Mouse (Mus musculus) spleen, postnatal 4 days (tissue): Measurements from ENCODE around the gene Prlr.

Source experiments
- DNase-seq, 2 experiments: peaks; one replicate each; pipeline ENCODE4 v3.0.0; 2022; ENCODE audit warnings: low spot score in 2 of 2

Gene Prlr

GRCm38 (mm10) chr15:10235977-10236376 is 58.9 kb downstream of the Prlr start:
- DNase-seq, result no peak

DNA sequence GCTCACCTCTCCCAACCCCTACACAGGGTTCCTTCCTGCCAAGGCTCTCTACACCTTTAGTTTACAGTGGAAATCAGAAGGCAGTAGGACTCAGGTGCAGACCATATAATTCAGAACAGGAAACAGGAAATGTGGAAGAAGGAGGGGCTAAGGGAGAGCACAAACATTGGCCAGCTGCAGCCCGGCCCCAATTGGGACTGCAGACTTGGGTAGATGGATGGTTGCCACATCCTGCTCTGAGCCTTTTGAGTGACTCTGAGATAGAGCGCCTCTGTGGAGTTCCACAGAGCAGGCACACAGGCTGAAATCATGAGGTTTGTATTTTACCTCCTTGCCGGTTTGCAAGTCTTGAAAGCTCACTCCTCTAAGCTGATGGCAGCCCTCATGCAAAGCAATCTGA is 59.8 kb downstream of the Prlr start:
- no peak for DNase-seq

- no peak for DNase-seq
Measured at GRCm38 (mm10) chr15:10238454-10238853, 61.4 kb downstream of the Prlr start.

DNA sequence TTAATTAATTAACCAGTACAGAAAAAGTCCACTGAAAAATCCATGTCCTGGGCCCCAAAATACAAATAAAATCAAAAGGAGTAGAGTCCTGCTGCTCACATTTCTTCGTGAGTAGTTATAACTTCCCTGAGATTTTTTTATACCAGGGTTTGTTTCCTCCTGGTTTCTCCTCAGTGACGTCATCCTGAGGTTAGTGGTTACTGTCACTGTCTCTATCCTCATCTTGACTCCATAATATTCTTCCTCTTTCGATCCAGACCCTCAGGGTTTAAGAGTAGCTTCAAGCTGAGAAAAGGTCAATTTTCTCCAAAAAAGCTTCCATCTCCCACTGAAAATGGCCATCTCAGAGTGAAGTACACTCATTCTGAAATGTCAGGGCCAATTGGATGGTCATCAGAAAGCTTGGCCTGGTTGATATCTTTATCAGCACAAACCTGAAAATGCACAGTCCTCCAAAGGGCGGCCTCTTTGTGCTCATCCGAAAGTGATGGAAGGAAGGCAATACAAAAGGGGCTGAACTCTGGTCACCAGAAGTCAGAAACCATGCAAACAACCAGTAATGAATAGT is 63.3 kb downstream of the Prlr start:
- DNase-seq, result no peak

- DNase-seq, result no peak
Measured at GRCm38 (mm10) chr15:10242250-10242649, 65.2 kb downstream of the Prlr start.

DNA sequence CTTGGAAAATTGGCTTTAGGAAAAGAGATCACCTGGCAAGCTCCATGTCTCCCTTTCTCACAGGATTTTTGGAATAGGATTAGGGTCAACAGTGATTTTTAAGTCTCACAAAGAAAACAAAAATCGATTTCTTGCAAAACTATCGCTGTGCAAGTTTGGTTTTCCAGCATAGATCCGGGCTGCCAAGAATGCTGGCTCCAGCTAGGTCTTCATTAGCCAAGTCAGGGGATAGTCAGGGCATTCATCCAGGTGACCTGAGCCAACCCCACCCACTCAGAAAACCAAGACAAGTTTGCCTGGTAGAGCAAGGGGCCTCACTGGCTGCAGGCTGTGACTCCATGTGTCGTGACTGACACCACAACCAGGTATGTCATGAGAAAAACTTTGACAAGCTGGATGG is 72.2 kb downstream of the Prlr start:
- DNase-seq, result no peak

- DNase-seq, result no peak
Measured at GRCm38 (mm10) chr15:10250784-10251183, 73.7 kb downstream of the Prlr start.

DNA sequence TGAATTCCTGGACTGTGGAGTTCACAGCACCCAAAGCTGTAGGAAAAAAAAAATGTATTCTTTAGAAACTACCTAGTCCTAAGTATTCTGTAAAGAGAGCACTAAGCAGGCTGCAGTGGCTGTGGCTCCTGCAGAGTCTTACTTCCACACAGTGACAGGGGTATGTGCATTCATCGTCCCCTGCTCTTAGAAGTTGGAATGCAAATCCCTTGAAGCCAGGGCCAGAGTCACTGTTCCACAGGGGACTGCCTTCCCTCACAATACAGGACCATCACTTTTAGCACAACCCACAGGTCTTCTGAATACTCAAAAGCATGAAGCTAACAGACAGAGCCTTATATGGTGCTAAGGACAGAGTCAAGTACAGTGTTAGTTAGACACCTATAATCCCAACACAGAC is 75.5 kb downstream of the Prlr start:
- no peak for DNase-seq

DNA sequence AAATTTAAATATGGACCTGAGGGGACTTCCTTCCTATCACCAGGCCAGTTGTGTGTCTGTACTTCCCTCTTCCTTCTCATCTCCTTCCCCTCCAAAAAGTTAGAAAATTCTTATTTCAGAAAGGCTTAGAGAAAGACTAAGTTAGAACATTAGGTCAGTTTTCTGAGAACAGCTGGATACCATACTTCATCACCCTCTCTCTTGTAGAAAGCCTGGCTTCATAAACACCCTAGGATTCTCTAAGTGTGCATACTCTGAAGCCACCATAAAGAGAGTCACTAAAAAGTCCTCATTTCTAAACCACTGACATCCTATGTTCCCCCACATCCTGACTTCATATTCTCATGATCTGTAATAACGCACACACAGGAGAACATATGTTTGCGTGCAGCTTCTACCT is 85.2 kb downstream of the Prlr start:
- DNase-seq, result no peak

DNA sequence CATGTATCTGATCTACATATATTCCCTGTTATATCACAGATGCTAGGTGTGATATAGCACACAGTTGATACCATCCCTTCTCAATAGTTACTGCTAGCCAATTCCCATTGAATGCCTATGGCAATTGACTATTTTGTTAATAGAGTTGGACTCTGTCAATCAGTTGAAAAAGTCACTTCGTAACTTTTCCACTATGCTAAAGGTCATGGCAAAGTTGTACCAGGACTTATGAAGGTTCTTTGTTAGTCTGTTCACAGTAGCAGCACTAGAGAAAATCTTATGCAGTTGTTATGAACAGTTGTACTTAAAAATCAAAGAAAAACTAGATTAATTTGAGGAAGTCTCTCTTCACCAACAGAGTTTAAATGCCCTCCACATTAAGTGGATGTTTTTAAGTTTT is 85.6 kb downstream of the Prlr start:
- DNase-seq, result no peak

GRCm38 (mm10) chr15:10263420-10263819 is 86.4 kb downstream of the Prlr start:
- no peak for DNase-seq

DNA sequence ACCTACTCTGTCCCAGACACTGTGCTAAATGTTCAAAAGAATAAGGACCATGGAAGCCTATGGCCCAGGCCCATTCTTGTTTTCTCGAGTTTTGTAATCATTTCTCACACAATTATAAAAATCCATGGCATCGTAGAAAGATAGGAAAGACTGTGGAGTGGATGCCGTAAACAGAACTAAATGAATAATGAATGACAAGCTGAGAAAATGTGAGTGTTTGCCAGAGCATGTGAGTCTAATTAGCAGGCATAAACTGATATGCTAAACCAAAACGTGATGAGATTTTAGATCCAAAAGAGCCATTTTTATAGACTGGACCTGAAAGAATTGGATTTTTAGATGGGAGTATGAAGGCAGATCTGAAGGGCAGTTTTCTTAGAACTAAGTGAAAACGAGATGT is 87.8 kb downstream of the Prlr start:
- DNase-seq, result no peak

- no peak for DNase-seq
Measured at GRCm38 (mm10) chr15:10267251-10267650, 90.2 kb downstream of the Prlr start.

- DNase-seq, result no peak
Measured at GRCm38 (mm10) chr15:10276386-10276785, 99.3 kb downstream of the Prlr start.

DNA sequence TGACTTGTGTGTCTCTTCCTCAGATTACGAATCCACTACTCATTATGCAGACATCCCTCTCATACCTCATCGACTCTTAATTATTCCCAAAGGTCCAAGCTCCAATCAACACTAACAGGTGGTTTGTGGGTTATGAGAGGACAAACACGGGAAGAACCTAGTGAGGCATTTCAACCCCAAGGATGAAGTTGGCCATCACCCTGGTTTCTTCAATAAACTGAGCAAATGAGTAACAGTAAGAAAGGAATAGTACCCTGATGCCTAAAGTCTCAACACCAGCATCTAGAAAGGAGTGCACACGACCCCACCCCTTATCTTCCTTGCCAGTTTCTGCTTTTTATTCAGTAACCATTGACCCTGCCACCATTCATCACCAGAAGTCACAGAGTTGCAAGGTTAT is 100.4 kb downstream of the Prlr start:
- no peak for DNase-seq

- no peak for DNase-seq
Measured at GRCm38 (mm10) chr15:10281546-10281945, 104.5 kb downstream of the Prlr start.

- DNase-seq, result no peak
Measured at GRCm38 (mm10) chr15:10283661-10284060, 106.6 kb downstream of the Prlr start.

GRCm38 (mm10) chr15:10296570-10296969 is 119.5 kb downstream of the Prlr start:
- no peak for DNase-seq

DNA sequence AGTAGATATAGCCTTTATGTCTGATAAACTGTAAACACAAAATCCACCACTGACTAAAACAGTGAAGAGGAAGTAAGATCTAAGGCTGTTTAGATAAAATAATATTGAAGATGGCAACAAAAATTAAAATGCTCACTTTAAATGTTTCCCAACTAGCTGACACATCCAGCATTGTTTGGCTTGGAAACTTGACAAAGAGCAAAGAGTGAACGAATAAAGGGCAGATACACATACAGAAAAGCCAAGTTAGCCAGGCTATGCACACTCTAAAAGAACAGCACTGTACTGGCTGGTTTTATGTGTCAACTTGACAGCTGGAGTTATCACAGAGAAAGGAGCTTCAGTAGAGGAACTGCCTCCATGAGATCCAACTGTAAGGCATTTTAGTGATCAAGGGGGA is 121.0 kb downstream of the Prlr start:
- DNase-seq, result no peak

GRCm38 (mm10) chr15:10299467-10299866 is 122.4 kb downstream of the Prlr start:
- DNase-seq, result no peak

- DNase-seq, result no peak
Measured at GRCm38 (mm10) chr15:10306461-10306860, 129.4 kb downstream of the Prlr start.

- DNase-seq, result no peak
Measured at GRCm38 (mm10) chr15:10311826-10312225, 134.8 kb downstream of the Prlr start.

DNA sequence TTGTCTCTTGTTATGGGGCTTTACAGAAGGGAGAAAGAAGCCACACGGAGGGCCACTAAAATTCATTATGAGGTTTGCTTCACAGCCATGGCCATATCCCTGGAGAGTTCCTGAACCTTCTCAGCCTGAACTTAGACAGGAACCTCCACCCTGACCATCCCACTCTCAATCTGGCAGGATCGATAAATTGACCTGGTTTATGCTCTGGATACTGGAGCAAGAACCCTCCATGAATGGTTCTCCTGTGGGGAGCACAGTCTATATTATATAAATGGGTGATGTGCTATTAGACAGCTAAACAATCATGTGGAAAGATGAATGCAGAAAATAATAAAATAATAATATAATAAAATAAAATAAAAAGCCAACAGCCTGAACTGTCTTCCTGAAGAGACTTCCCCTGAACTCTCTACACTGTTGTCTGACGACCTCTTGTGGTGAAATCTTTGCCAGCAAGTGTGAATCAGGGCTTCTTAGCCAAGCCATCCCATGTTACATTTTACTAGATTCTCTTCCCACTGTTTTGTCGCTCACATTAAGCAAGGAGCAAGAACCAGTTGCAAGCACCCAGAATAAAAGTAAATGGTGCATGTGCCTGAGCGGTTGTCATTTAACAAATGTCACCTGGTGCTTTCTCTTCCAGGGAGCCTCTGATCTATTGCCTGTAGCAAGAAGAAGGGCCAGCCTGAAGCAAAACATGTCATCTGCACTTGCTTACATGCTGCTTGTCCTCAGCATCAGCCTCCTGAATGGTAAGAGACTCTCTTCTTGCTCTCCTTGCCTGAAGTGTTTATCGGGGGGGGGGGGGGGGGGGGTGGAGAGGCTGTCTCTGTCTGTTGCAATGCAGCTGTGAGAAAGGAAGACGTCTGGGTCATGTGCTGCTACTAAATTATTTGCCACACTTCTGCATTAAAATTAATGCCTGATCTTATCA is 136.8 kb downstream of the Prlr start:
- DNase-seq, result peak; percentile 20 to 63
